8 mouse cellular contexts compared by ENCODE assay signal in genomic region chr12:31949759-31950658, GRCm38 (mm10). TPM values are rescaled to one million over a fixed set of nuclear protein-coding genes. Genes with fewer than 3 reads are reported as not detected.
DNase-seq lines count a peak whose midpoint lies in the region; ATAC-seq and TF ChIP-seq lines count a peak whose summit lies in the region.

Gene Hbp1 (minus strand): TSS chr12:31950535.

- WGBS in hindbrain, embryonic 13.5 days = under 1% methylated on average over 59 of the region's 71 CpGs

- H3K9me3 ChIP-seq in hindbrain, embryonic 13.5 days = no peaks in the 10 kb centered on the region

- in situ Hi-C loops in Patski (cut with MboI; ENCODE audit: low pct_unique_long_range_greater_than_20kb) = loop anchor here (25.0 kb wide), 1 partner anchor 813 kb away; no protein-coding TSS in a partner anchor

- CTCF ChIA-PET in Patski (lab: Charles Lee) = interaction anchor here (1.1 kb wide), 1 partner anchor 65 kb away, joined by 3 read pairs; no protein-coding TSS in a partner anchor

- DNase-seq in Patski (ENCODE audit: low read depth, low spot score) = peak; percentile 100
- DNase-seq in cerebellum, postnatal 14 days = peak; percentile 100
- DNase-seq in frontal cortex, postnatal 14 days (ENCODE audit: low spot score in 2 of 2) = peak; percentile 99 to 100
- DNase-seq in layer of hippocampus, postnatal 25 days (ENCODE audit: extremely low spot score in 1 of 2, low spot score in 1 of 2) = peak; percentile 97 to 98
- DNase-seq in lung, postnatal 25 days (ENCODE audit: low spot score) = peak; percentile 100
- peak; percentile 100 for DNase-seq in retina, embryonic 14.5 days (ENCODE audit: low spot score)
- peak; percentile 91 for DNase-seq in thymus, postnatal 4 days

- H3K27me3 ChIP-seq in Patski = no peaks in the 10 kb centered on the region
- H3K27me3 ChIP-seq in hindbrain, embryonic 13.5 days = no peaks in the 10 kb centered on the region

- TF ChIP-seq CTCF in Patski (IDR thresholded peaks at IDR 0.05) = no peak

- no peaks in the 10 kb centered on the region for H3K36me3 ChIP-seq in hindbrain, embryonic 13.5 days

- H3K9ac ChIP-seq in hindbrain, embryonic 13.5 days = peak within 1 kb of the TSS; percentile 88

- peak within 1 kb of the TSS; percentile 98 for H3K27ac ChIP-seq in hindbrain, embryonic 13.5 days

- peak within 1 kb of the TSS; percentile 70 for H3K4me2 ChIP-seq in hindbrain, embryonic 13.5 days

- H3K4me1 ChIP-seq in hindbrain, embryonic 13.5 days (replicated peaks) = peaks cover 7% of the 10 kb centered on the region

- peak within 1 kb of the TSS; percentile 86 for H3K4me3 ChIP-seq in hindbrain, embryonic 13.5 days

- ATAC-seq in Patski = peak; percentile 92
- peak; percentile 98 for ATAC-seq in hindbrain, embryonic 13.5 days (ENCODE audit: low FRiP score)

- POLR2A ChIA-PET in Patski (lab: Charles Lee) = interaction anchor here (0.6 to 1.1 kb wide), 3 partner anchors 98 to 231 kb away, joined by 3 to 9 read pairs (median 4); no protein-coding TSS in a partner anchor

RNA-seq across cellular contexts. Expression of gene Hbp1, which starts in this region (rescaled TPM):
- 66.0 TPM for polyA plus RNA-seq in Patski (2021)
- 66.7 and 68.0 TPM in 2 replicates for polyA plus RNA-seq in hindbrain, embryonic 13.5 days (2015; fragmentation: Nextera tagmentation; extraction: Ambion mirVana)
- total RNA-seq in layer of hippocampus, postnatal 25 days (2021) = 10 to 100 TPM; 23.0 to 27.0 TPM

Comparison
In these comparisons a context has a peak if more than half of its experiments do, and no peak if none do; other contexts are left out.
1. Peak in every context shown above with its lines: DNase-seq, ATAC-seq, H3K4me3 ChIP-seq and H3K27ac ChIP-seq.